Mouse (Mus musculus) stomach, postnatal 0 days (tissue): ENCODE results near the gene Parm1.

Experiments
- CTCF ChIP-seq: IDR thresholded peaks from 2 replicates; pipeline ENCODE4 v1.5.1; 2016; ENCODE audit warnings: antibody characterized with exemption, low read depth, mild to moderate bottlenecking, moderate library complexity
- EP300 ChIP-seq: optimal IDR thresholded peaks from 2 replicates; pipeline ENCODE3; 2016; ENCODE audit warnings: antibody characterized with exemption

- no peak for TF ChIP-seq CTCF
- TF ChIP-seq EP300: no peak
Measured at GRCm38 (mm10) chr5:91603347-91603746, 85.9 kb downstream of the Parm1 start.
